Mouse (Mus musculus): ENCODE measurements around the gene Psma7. TPM values are rescaled to one million over a fixed set of nuclear protein-coding genes. Genes with fewer than 3 reads are reported as not detected.
A peak's percentile ranks its signal among the peaks of the same experiment; 100 is the strongest.

The Psma7 gene
- polyA plus RNA-seq, 1 experiment from 2014 or later: 558 TPM

- H3K9ac ChIP-seq: peak within 1 kb of the TSS; percentile 40
- H3K27ac ChIP-seq: peak within 1 kb of the TSS; percentile 77
- H3K36me3 ChIP-seq: 0 out of 2 replicates have a peak, but pooled peaks cover 4% of the 10 kb centered on the region
- WGBS: 5% methylated on average over 58 of the region's 58 CpGs
- H3K4me1 ChIP-seq: peaks cover 9% of the 10 kb centered on the region
- H3K4me3 ChIP-seq (replicated peaks): peak within 1 kb of the TSS; percentile 61
- peak; percentile 95 for ATAC-seq (ENCODE audit: insufficient read depth, low FRiP score, low read depth)
- H3K9me3 ChIP-seq: no peaks in the 10 kb centered on the region
- no peaks in the 10 kb centered on the region for H3K27me3 ChIP-seq (replicated peaks)
- H3K4me2 ChIP-seq: peak within 1 kb of the TSS; percentile 76
Observed at GRCm38 (mm10) chr2:180070481-180071453, 28.5 kb upstream of the Psma7 start, which contains the start of gene Mtg2. Mtg2 (plus strand) TSS chr2:180070588.

DNA sequence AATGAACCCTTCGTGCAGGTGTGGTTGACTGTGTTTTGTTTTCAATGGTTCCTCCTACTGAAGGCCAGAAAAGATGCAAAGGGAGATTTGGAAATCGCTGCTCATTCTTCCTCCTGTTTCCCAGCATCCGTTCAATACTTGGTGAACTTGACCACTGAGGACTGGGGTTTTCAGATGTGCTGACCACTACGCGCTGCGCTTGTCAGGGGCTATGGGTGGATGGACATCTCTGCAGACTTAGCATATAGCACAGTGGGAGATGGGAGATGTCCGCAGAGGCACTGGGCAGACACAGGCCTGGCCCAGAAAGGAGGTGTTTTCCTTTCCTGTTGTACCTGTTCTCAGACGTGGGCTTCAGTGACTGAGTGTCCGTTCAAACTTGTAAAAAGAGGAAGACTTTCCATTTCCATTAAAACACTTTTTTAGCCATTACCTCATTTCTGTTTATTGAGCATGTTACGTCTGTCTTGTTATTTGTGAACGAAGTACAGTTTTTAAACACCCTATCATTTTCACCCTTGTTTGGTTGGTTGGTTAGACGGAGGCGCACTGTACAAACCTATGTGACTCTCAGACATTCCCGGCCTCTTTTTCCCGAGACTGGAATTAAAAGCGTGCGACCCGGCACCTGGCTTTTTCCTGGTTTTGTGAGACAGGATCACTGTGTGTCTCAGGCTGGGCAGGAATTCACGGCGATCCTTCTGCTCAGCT, 27.7 kb upstream of the Psma7 start:
- H3K4me1 ChIP-seq: peaks cover 9% of the 10 kb centered on the region
- peak overlapping the region; percentile 76 for H3K4me2 ChIP-seq
- H3K36me3 ChIP-seq: 0 out of 2 replicates have a peak, but pooled peaks cover 4% of the 10 kb centered on the region
- WGBS: 29% methylated on average over 20 of the region's 20 CpGs
- H3K4me3 ChIP-seq (replicated peaks): peak overlapping the region; percentile 61
- H3K27ac ChIP-seq: peak overlapping the region; percentile 77
- peak overlapping the region; percentile 40; the same call in 1 of the 2 replicates for H3K9ac ChIP-seq
- H3K9me3 ChIP-seq: no peaks in the 10 kb centered on the region
- H3K27me3 ChIP-seq (replicated peaks): no peaks in the 10 kb centered on the region
- ATAC-seq (ENCODE audit: insufficient read depth, low FRiP score, low read depth): peak; percentile 48; the same call in 1 of the 2 replicates

DNA sequence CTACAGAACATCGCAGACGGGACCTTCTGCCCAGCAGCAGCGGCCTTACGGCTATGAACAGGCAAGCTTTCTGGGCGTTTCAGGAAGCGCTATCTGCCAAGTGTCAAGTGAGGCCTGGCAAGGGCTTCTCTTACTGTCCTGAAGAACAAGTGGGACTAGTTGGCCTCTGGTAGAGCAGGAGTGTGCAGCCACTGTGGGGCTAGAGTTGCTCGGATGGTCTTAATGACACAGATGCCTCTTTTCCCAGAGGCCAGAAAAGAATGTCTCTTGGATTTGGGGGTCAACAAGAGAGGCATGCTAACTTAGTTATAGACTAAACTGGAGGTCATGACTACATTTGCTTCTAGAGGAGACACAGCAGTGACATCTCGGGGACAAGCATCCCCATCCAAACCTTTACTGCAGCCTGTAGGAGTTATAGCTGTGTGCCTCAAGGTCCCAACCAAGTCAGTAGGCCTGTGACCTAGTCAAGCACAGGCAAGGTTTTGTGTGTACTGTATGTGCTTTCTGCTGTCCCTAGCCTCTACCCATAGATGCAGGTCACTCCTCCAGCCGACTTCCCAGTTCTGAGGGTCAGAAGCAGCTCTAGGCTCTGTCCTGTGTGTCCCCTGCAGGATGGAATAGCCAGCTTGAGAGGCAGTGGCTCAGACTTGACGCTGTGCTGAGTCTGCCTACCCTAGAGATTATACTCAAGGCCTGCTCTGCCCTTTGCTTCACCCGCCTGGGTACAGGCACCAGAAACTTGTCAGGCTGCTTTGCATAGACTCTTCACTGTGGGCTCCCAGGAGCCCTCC, 21.3 kb upstream of the Psma7 start:
- Histone ChIP-seq H3K9ac (no peak overlapping the region), H3K27me3 (replicated peaks) (no peaks in the 10 kb centered on the region), H3K4me2 (no peak overlapping the region), H3K9me3 (no peaks in the 10 kb centered on the region), H3K4me3 (replicated peaks) (no peak overlapping the region), H3K27ac (no peak overlapping the region), H3K4me1 (no peaks in the 10 kb centered on the region), H3K36me3 (peaks cover 13% of the 10 kb centered on the region)
- 92% methylated on average over 11 of the region's 11 CpGs for WGBS
- ATAC-seq (ENCODE audit: insufficient read depth, low FRiP score, low read depth): no peak

DNA sequence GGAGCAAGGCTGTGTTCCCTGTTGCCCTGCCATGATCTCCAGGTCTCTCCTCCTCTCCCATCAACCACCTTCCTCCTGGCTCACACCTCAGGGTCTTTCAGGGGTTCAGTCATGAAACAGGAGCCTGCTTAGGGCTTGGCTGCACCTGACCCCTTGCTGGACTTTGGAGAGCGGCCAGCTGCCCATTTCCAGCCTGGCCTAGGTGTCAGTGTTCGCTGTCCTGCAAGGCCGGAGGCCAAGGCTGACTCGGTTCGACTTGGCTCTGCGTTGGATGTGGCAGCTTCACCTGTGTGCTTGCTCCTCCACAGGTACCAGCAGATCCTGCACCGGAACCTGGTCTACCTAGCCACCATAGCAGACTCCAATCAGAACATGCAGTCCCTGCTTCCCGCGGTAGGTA, 10.8 kb upstream of the Psma7 start:
- ATAC-seq (ENCODE audit: insufficient read depth, low FRiP score, low read depth): no peak
- peaks cover 12% of the 10 kb centered on the region for H3K36me3 ChIP-seq
- H3K4me1 ChIP-seq: no peaks in the 10 kb centered on the region
- H3K27me3 ChIP-seq (replicated peaks): no peaks in the 10 kb centered on the region
- no peak overlapping the region for H3K4me2 ChIP-seq
- WGBS: 96% methylated on average over 9 of the region's 9 CpGs
- no peak overlapping the region for H3K9ac ChIP-seq
- H3K27ac ChIP-seq: no peak overlapping the region
- H3K4me3 ChIP-seq (replicated peaks): no peak overlapping the region
- H3K9me3 ChIP-seq: no peaks in the 10 kb centered on the region

GRCm38 (mm10) chr2:180051986-180052733, 9.9 kb upstream of the Psma7 start:
- ATAC-seq (ENCODE audit: insufficient read depth, low FRiP score, low read depth): no peak

GRCm38 (mm10) chr2:180050986-180051385, 8.8 kb upstream of the Psma7 start:
- ATAC-seq (ENCODE audit: insufficient read depth, low FRiP score, low read depth): peak; percentile 64; the same call in 1 of the 2 replicates
- Histone ChIP-seq H3K4me1 (no peaks in the 10 kb centered on the region), H3K9me3 (no peaks in the 10 kb centered on the region), H3K9ac (no peak overlapping the region), H3K36me3 (peaks cover 5% of the 10 kb centered on the region; the same call in 1 of the 2 replicates), H3K27ac (no peak overlapping the region), H3K4me2 (no peak overlapping the region), H3K27me3 (replicated peaks) (no peaks in the 10 kb centered on the region), H3K4me3 (replicated peaks) (no peak overlapping the region)
- WGBS: 20% methylated on average over 5 of the region's 5 CpGs

More at GRCm38 (mm10) chr2:180051986-180052733, 9.9 kb upstream of the Psma7 start:
- H3K4me1 ChIP-seq: no peaks in the 10 kb centered on the region
- H3K9ac ChIP-seq: no peak overlapping the region
- H3K27me3 ChIP-seq (replicated peaks): no peaks in the 10 kb centered on the region
- H3K36me3 ChIP-seq: peaks cover 7% of the 10 kb centered on the region; the same call in 1 of the 2 replicates
- WGBS: 85% methylated on average over 14 of the region's 14 CpGs
- no peak overlapping the region for H3K4me3 ChIP-seq (replicated peaks)
- no peak overlapping the region for H3K27ac ChIP-seq
- no peak overlapping the region for H3K4me2 ChIP-seq
- no peaks in the 10 kb centered on the region for H3K9me3 ChIP-seq

GRCm38 (mm10) chr2:180047980-180048635, 5.9 kb upstream of the Psma7 start:
- H3K9me3 ChIP-seq: no peaks in the 10 kb centered on the region
- H3K27ac ChIP-seq: no peak overlapping the region
- H3K36me3 ChIP-seq: no peaks in the 10 kb centered on the region
- no peak overlapping the region for H3K4me3 ChIP-seq (replicated peaks)
- no peak overlapping the region for H3K4me2 ChIP-seq
- 87% methylated on average over 18 of the region's 18 CpGs for WGBS
- peaks cover 10% of the 10 kb centered on the region for H3K4me1 ChIP-seq
- no peaks in the 10 kb centered on the region for H3K27me3 ChIP-seq (replicated peaks)
- ATAC-seq (ENCODE audit: insufficient read depth, low FRiP score, low read depth): no peak
- H3K9ac ChIP-seq: no peak overlapping the region

GRCm38 (mm10) chr2:180047580-180047979, 5.3 kb upstream of the Psma7 start:
- Histone ChIP-seq H3K36me3 (no peaks in the 10 kb centered on the region), H3K4me2 (no peak overlapping the region), H3K9me3 (no peaks in the 10 kb centered on the region), H3K9ac (no peak overlapping the region), H3K4me3 (replicated peaks) (no peak overlapping the region), H3K4me1 (peaks cover 10% of the 10 kb centered on the region), H3K27ac (no peak overlapping the region), H3K27me3 (replicated peaks) (no peaks in the 10 kb centered on the region)
- 82% methylated on average over 3 of the region's 3 CpGs for WGBS
- no peak for ATAC-seq (ENCODE audit: insufficient read depth, low FRiP score, low read depth)

DNA sequence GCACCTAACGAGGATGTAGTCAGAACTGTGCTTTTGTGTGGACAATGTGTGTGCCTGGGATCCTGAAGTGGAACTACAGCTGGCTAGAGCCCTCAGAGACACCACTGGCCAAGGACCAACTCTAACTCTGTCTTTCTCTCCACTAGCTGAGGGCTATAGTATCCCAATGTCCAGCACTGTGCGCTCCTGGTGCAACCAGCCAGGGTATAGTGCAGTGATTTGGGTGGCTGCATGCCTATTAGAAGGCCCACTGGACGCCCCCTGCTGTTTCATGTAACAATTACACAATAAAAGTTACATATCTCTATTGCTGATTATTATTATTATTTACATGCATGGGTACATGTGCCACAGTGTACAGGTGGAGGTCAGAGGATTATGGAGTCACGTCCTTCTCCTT, 3.0 kb upstream of the Psma7 start:
- WGBS: 38% methylated on average over 4 of the region's 4 CpGs
- Histone ChIP-seq H3K4me2 (no peak overlapping the region), H3K9ac (no peak overlapping the region), H3K4me1 (peaks cover 19% of the 10 kb centered on the region), H3K27me3 (replicated peaks) (no peaks in the 10 kb centered on the region), H3K9me3 (no peaks in the 10 kb centered on the region), H3K27ac (no peak overlapping the region), H3K36me3 (no peaks in the 10 kb centered on the region), H3K4me3 (replicated peaks) (no peak overlapping the region)
- no peak for ATAC-seq (ENCODE audit: insufficient read depth, low FRiP score, low read depth)

DNA sequence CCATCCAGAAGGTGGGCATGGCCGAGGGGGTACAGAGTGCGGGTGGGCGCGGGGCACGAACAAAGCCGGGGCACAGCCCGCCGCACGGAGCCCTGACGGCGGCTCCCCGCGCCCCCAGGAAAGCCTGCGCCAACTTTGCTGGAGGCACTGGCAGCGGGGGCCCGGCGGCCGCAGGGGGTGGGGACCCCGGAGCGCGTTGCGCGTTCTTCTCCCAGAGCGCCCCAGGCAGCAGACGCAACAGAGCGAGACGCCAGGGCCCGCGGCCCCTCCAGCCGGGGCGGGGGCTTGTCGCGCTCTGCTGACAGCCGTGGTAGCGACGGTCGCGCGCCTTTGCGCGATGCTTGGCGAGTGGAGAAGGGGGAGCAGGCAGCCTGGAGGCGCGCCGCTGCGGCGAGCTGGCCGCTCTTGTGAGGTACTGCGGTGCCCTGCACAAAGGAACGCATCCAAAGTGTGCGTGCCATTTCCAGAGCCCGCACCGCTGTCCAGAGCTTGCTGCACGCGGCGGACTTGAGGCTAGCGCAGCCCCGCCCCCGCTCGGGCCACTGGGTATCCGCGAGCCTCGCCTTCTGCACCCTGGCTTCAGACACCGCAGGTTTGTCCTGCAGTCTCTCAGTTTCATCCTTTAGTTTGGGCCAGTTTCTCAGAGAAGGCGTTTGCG, 754 bp upstream of the Psma7 start:
- Histone ChIP-seq H3K36me3 (peaks cover 9% of the 10 kb centered on the region), H3K4me3 (replicated peaks) (peak overlapping the region; percentile 90), H3K9ac (peak overlapping the region; percentile 85), H3K27me3 (replicated peaks) (no peaks in the 10 kb centered on the region), H3K4me2 (peak overlapping the region; percentile 97), H3K27ac (peak overlapping the region; percentile 86), H3K9me3 (no peaks in the 10 kb centered on the region), H3K4me1 (peaks cover 19% of the 10 kb centered on the region)
- ATAC-seq (ENCODE audit: insufficient read depth, low FRiP score, low read depth): no peak; the same call in 1 of the 2 replicates
- WGBS: under 1% methylated on average over 62 of the region's 66 CpGs

Measured in stomach, embryonic 15.5 days (tissue).